Mouse (Mus musculus) CH12.LX (cell line): ENCODE results near the gene Adam15. TPM values are rescaled to one million over a fixed set of nuclear protein-coding genes. Genes with fewer than 3 reads are reported as not detected.

Experiments used
- DNase-seq: peaks from one replicate; pipeline ENCODE4 v3.0.0-alpha.2; 2013; ENCODE audit errors: extremely low read depth
- H3K27ac ChIP-seq: 2 replicates; pipeline ENCODE4 v1.5.1; 2012; ENCODE audit warnings: low read depth, mild to moderate bottlenecking, control low read depth, moderate library complexity; ENCODE audit not compliant: insufficient read depth
- H3K27me3 ChIP-seq: replicated peaks from 2 replicates; pipeline ENCODE3; 2012; ENCODE audit warnings: inconsistent platforms
- H3K36me3 ChIP-seq, 2 experiments: replicated peaks in 1 of 2; 2 replicates each; pipeline versions ENCODE3 to v1.6.1; 2012; ENCODE audit warnings: inconsistent platforms in 1 of 2, low read length in 1 of 2, mild to moderate bottlenecking in 1 of 2, mixed read lengths in 1 of 2, moderate library complexity in 1 of 2; ENCODE audit not compliant: control insufficient read depth in 1 of 2, insufficient read depth in 1 of 2
- H3K4me1 ChIP-seq, 2 experiments: 2 replicates each; pipeline ENCODE4 v1.6.1; 2012; ENCODE audit warnings: inconsistent platforms in 1 of 2, moderate library complexity in 1 of 2; ENCODE audit not compliant: insufficient read depth in 2 of 2, control insufficient read depth in 1 of 2
- H3K4me2 ChIP-seq: 2 replicates; pipeline ENCODE4 v1.6.1; 2012; ENCODE audit warnings: low read depth, mild to moderate bottlenecking, control low read depth; ENCODE audit not compliant: poor library complexity, insufficient read depth, severe bottlenecking
- H3K4me3 ChIP-seq, 3 experiments: fragments of 150-350 bp in 1 of 3; sonication (generic) in 1 of 3; replicated peaks in 1 of 3; 2 replicates each; pipeline versions ENCODE3 to v1.5.1; 2011 to 2012; ENCODE audit warnings: low read depth in 2 of 3, low read length in 2 of 3, mild to moderate bottlenecking in 2 of 3, moderate library complexity in 2 of 3, control low read depth in 1 of 3, improper control_type of control experiment in 1 of 3, inconsistent platforms in 1 of 3, mixed read lengths in 1 of 3; ENCODE audit not compliant: poor library complexity in 1 of 3
- H3K79me2 ChIP-seq: replicated peaks from 2 replicates; pipeline ENCODE4 v1.6.1; 2012; ENCODE audit warnings: mild to moderate bottlenecking, moderate library complexity; ENCODE audit not compliant: control insufficient read depth, poor library complexity, insufficient read depth, severe bottlenecking; ENCODE audit errors: extremely low read depth
- H3K9ac ChIP-seq: 2 replicates; pipeline ENCODE4 v1.6.1; 2012; ENCODE audit warnings: low read depth, mild to moderate bottlenecking, control low read depth, moderate library complexity; ENCODE audit not compliant: insufficient read depth
- H3K9me3 ChIP-seq: replicated peaks from 2 replicates; pipeline ENCODE3; 2012; ENCODE audit warnings: low read length, inconsistent platforms, mixed read lengths
- BHLHE40 ChIP-seq: IDR thresholded peaks from 2 replicates; pipeline ENCODE4 v1.6.1; 2011; ENCODE audit warnings: mild to moderate bottlenecking, low read depth, low read length, improper control_type of control experiment
- CTCF ChIP-seq, 2 experiments: IDR thresholded peaks in 1 of 2; conservative IDR thresholded peaks in 1 of 2; 2 replicates each; pipeline ENCODE4 v1.5.1; 2011 to 2012; ENCODE audit warnings: low read depth in 2 of 2, low read length in 2 of 2, improper control_type of control experiment in 1 of 2, inconsistent platforms in 1 of 2, mild to moderate bottlenecking in 1 of 2, moderate library complexity in 1 of 2
- E2F4 ChIP-seq: IDR thresholded peaks from 2 replicates; pipeline ENCODE4 v1.6.1; 2011; ENCODE audit warnings: low read depth, low read length, improper control_type of control experiment; ENCODE audit not compliant: insufficient replicate concordance
- ELF1 ChIP-seq: IDR thresholded peaks from 2 replicates; pipeline ENCODE4 v1.6.1; 2014; ENCODE audit warnings: low read depth, mild to moderate bottlenecking, inconsistent platforms, low read length, improper control_type of control experiment
- GABPA ChIP-seq: IDR thresholded peaks from 2 replicates; pipeline ENCODE4 v1.6.1; 2012; ENCODE audit warnings: low read depth, low read length, improper control_type of control experiment, inconsistent platforms; ENCODE audit not compliant: insufficient replicate concordance
- IRF4 ChIP-seq: IDR thresholded peaks from 2 replicates; pipeline ENCODE4 v1.6.1; 2014; ENCODE audit warnings: low read depth, mild to moderate bottlenecking, inconsistent platforms, low read length, improper control_type of control experiment
- JUN ChIP-seq: IDR thresholded peaks from 2 replicates; pipeline ENCODE4 v1.6.1; 2011; ENCODE audit warnings: low read depth, mild to moderate bottlenecking, low read length, improper control_type of control experiment, moderate library complexity; ENCODE audit not compliant: insufficient read depth
- MAFK ChIP-seq: IDR thresholded peaks from 2 replicates; pipeline ENCODE4 v1.6.1; 2011; ENCODE audit warnings: low read length, improper control_type of control experiment; ENCODE audit not compliant: insufficient replicate concordance
- MAX ChIP-seq: IDR thresholded peaks from 2 replicates; pipeline ENCODE4 v1.6.1; 2011; ENCODE audit warnings: low read length, improper control_type of control experiment
- MAZ ChIP-seq: IDR thresholded peaks from 2 replicates; pipeline ENCODE4 v1.6.1; 2012; ENCODE audit warnings: low read depth, mild to moderate bottlenecking, inconsistent platforms, low read length, improper control_type of control experiment, moderate library complexity
- MEF2A ChIP-seq: IDR thresholded peaks from 2 replicates; pipeline ENCODE4 v1.6.1; 2014; ENCODE audit warnings: low read depth, mild to moderate bottlenecking, inconsistent platforms, low read length, improper control_type of control experiment, borderline replicate concordance
- MXI1 ChIP-seq: IDR thresholded peaks from 2 replicates; pipeline ENCODE4 v1.6.1; 2011; ENCODE audit warnings: mild to moderate bottlenecking, low read depth, low read length, improper control_type of control experiment
- NRF1 ChIP-seq: IDR thresholded peaks from 2 replicates; pipeline ENCODE4 v1.6.1; 2014; ENCODE audit warnings: low read depth, mild to moderate bottlenecking, inconsistent platforms, low read length, improper control_type of control experiment, moderate library complexity
- PAX5 ChIP-seq: IDR thresholded peaks from 2 replicates; pipeline ENCODE4 v1.6.1; 2012; ENCODE audit warnings: low read length, inconsistent platforms, mixed read lengths
- POLR2A ChIP-seq: IDR thresholded peaks from 2 replicates; pipeline ENCODE4 v1.6.1; 2011; ENCODE audit warnings: low read depth, mild to moderate bottlenecking, improper control_type of control experiment, low read length
- POLR2AphosphoS2 ChIP-seq: IDR thresholded peaks from 2 replicates; pipeline ENCODE4 v1.6.1; 2011; ENCODE audit warnings: low read depth, low read length, improper control_type of control experiment
- RAD21 ChIP-seq: IDR thresholded peaks from 2 replicates; pipeline ENCODE4 v1.6.1; 2011; ENCODE audit warnings: low read depth, mild to moderate bottlenecking, low read length, improper control_type of control experiment, moderate library complexity
- RCOR1 ChIP-seq: conservative IDR thresholded peaks from 2 replicates; pipeline ENCODE4 v1.6.1; 2012; ENCODE audit warnings: low read depth, mild to moderate bottlenecking, inconsistent platforms, low read length, improper control_type of control experiment
- SIN3A ChIP-seq: IDR thresholded peaks from 2 replicates; pipeline ENCODE4 v1.6.1; 2012; ENCODE audit warnings: low read length, improper control_type of control experiment, inconsistent platforms
- SMC3 ChIP-seq: IDR thresholded peaks from 2 replicates; pipeline ENCODE4 v1.6.1; 2011; ENCODE audit warnings: low read depth, low read length, improper control_type of control experiment
- TBP ChIP-seq: conservative IDR thresholded peaks from 2 replicates; pipeline ENCODE4 v1.6.1; 2011; ENCODE audit warnings: low read depth, low read length, improper control_type of control experiment
- TCF12 ChIP-seq: IDR thresholded peaks from 2 replicates; pipeline ENCODE4 v1.6.1; 2014; ENCODE audit warnings: low read depth, mild to moderate bottlenecking, inconsistent platforms, low read length, improper control_type of control experiment
- UBTF ChIP-seq: IDR thresholded peaks from 2 replicates; pipeline ENCODE4 v1.6.1; 2012; ENCODE audit warnings: low read depth, mild to moderate bottlenecking, inconsistent platforms, low read length, improper control_type of control experiment, moderate library complexity
- USF2 ChIP-seq: conservative IDR thresholded peaks from 2 replicates; pipeline ENCODE4 v1.6.1; 2011; ENCODE audit warnings: low read depth, low read length, improper control_type of control experiment
- ZKSCAN1 ChIP-seq: IDR thresholded peaks from 2 replicates; pipeline ENCODE4 v1.6.1; 2012; ENCODE audit warnings: low read depth, inconsistent platforms, low read length, improper control_type of control experiment, borderline replicate concordance
- ZMIZ1 ChIP-seq: IDR thresholded peaks from 2 replicates; pipeline ENCODE4 v1.6.1; 2012; ENCODE audit warnings: low read depth, mild to moderate bottlenecking, inconsistent platforms, low read length, improper control_type of control experiment
- ZNF384 ChIP-seq: IDR thresholded peaks from 2 replicates; pipeline ENCODE4 v1.6.1; 2012; ENCODE audit warnings: low read depth, low read length, improper control_type of control experiment, inconsistent platforms
- dilution Hi-C: fragments of 300-500 bp; cut with MboI; formaldehyde crosslinking; loops from 2 replicates; pipeline ENCODE4 v1.14.3; 2020; ENCODE audit warnings: low sequenced_read_pairs; ENCODE audit not compliant: extremely low pct_unique_long_range_greater_than_20kb, extremely low pct_ligation_motif_present
- in situ Hi-C: fragments of 300-500 bp; cut with MboI; formaldehyde crosslinking; loops from 3 replicates; pipeline ENCODE4 v1.14.3; 2019; ENCODE audit warnings: low sequenced_read_pairs, low pct_ligation_motif_present, low pct_unique_long_range_greater_than_20kb, mixed read lengths
- polyA plus RNA-seq: library from polyadenylated mRNA; unstranded; fragments of >175 nt; gene quantifications from 2 replicates; pipeline ENCODE4 v1.2.1, GENCODE M21; 2012; ENCODE audit warnings: low read depth; ENCODE audit not compliant: insufficient read length
- total RNA-seq, 2 experiments: library from RNA; depleted of rRNA; stranded (reverse); fragments of 300-350 nt in 1 of 2; fragments of >200 nt in 1 of 2; gene quantifications; 2 replicates each; pipeline ENCODE4 v1.2.3; 2012 to 2014

Adam15 gene
- total and polyA plus RNA-seq, 3 experiments, result 5.8 to 39.1 (median 26.5) TPM

- no peaks in the 10 kb centered on the region for H3K9me3 ChIP-seq
- no peaks in the 10 kb centered on the region for H3K4me1 ChIP-seq
- no peak overlapping the region for H3K27ac ChIP-seq
- dilution Hi-C loops (no loop called here), in situ Hi-C loops (no loop called here)
- no peak for TF ChIP-seq MAX
- no peak for TF ChIP-seq NRF1
- no peak for TF ChIP-seq ZKSCAN1
- TF ChIP-seq MAZ, result no peak
- no peak for TF ChIP-seq TBP
- TF ChIP-seq JUN, result no peak
- TF ChIP-seq UBTF, result no peak
- no peak for TF ChIP-seq MAFK
- no peak for TF ChIP-seq RAD21
- no peak for TF ChIP-seq ELF1
- TF ChIP-seq GABPA, result no peak
- TF ChIP-seq MEF2A, result no peak
- no peak for TF ChIP-seq USF2
- TF ChIP-seq ZMIZ1, result no peak
- no peak overlapping the region for H3K4me3 ChIP-seq
- no peak overlapping the region for H3K9ac ChIP-seq
- no peak overlapping the region for H3K4me2 ChIP-seq
- no peak for DNase-seq
- no peaks in the 10 kb centered on the region for H3K79me2 ChIP-seq
- no peaks in the 10 kb centered on the region for H3K36me3 ChIP-seq
- peaks cover 2% of the 10 kb centered on the region for H3K27me3 ChIP-seq
These were observed 45.4 kb downstream of the Adam15 start for GRCm38 (mm10) chr3:89304440-89304839.

GRCm38 (mm10) chr3:89300514-89300913, 49.3 kb downstream of the Adam15 start:
- Histone ChIP-seq H3K36me3 (no peaks in the 10 kb centered on the region), H3K79me2 (no peaks in the 10 kb centered on the region), H3K27me3 (peaks cover 2% of the 10 kb centered on the region), H3K4me1 (peaks cover 7 to 25% of the 10 kb centered on the region in 2 experiments), H3K9me3 (no peaks in the 10 kb centered on the region), H3K4me3 (no peak overlapping the region), H3K4me2 (no peak overlapping the region), H3K27ac (no peak overlapping the region), H3K9ac (no peak overlapping the region)
- no peak for DNase-seq
- dilution Hi-C loops, result no loop called here
- in situ Hi-C loops, result no loop called here
- TF ChIP-seq BHLHE40 (no peak), MXI1 (no peak), GABPA (no peak), NRF1 (no peak), POLR2A (no peak), E2F4 (no peak), USF2 (no peak), PAX5 (no peak), RAD21 (peak; percentile 51), MAZ (no peak), CTCF (conservative IDR thresholded peaks at IDR 0.05 in 1 of 2, IDR thresholded peaks at IDR 0.05 in 1 of 2; ENCODE audit: low read depth in 2 of 2, low read length in 2 of 2) (peak in 1 of 2 experiments; percentile 56; a peak in 2 of 4 replicates), RCOR1 (no peak), TCF12 (no peak), ZNF384 (no peak), SIN3A (no peak), POLR2AphosphoS2 (no peak), JUN (no peak), TBP (no peak), SMC3 (peak; percentile 37; the same call in 1 of the 2 replicates), MAFK (no peak), IRF4 (no peak), ZMIZ1 (no peak), UBTF (no peak), MAX (no peak), ZKSCAN1 (no peak)
- TF ChIP-seq, all 38 proteins: peak for 3
